Comparison of ENCODE assay signal across 12 mouse cellular contexts in genomic region chr5:103209486-103209885, GRCm38 (mm10). TPM values are rescaled to one million over a fixed set of nuclear protein-coding genes. Genes with fewer than 3 reads are reported as not detected.
A peak's percentile ranks its signal among the peaks of the same experiment; 100 is the strongest.
DNase-seq lines count a peak whose midpoint lies in the region; ATAC-seq lines count a peak whose summit lies in the region.
"Had no signal": no experiment of that assay in that cellular context is flagged by ENCODE, and none has a peak within 500 bp of the region (broad histone marks: within the 10 kb centered on the region; RNA-seq: fewer than 3 reads in every experiment).

No protein-coding gene starts in this region.

- no peaks in the 10 kb centered on the region for H3K4me1 ChIP-seq in neural tube, embryonic 11.5 days (ENCODE audit: control insufficient read depth, insufficient read depth, low read length)
- peaks cover 20% of the 10 kb centered on the region for H3K4me1 ChIP-seq in hindbrain, embryonic 12.5 days
- H3K4me1 ChIP-seq in neural tube, embryonic 13.5 days (replicated peaks): peaks cover 31% of the 10 kb centered on the region
- H3K4me1 ChIP-seq: liver, embryonic 13.5 days had no signal

- no peaks in the 10 kb centered on the region for H3K36me3 ChIP-seq in neural tube, embryonic 11.5 days (ENCODE audit: control insufficient read depth, insufficient read depth, low read length)
- peaks cover 9% of the 10 kb centered on the region; the same call in 1 of the 2 replicates for H3K36me3 ChIP-seq in hindbrain, embryonic 12.5 days
- peaks cover 6% of the 10 kb centered on the region; the same call in 1 of the 2 replicates for H3K36me3 ChIP-seq in neural tube, embryonic 13.5 days
- H3K36me3 ChIP-seq: embryonic facial prominence, embryonic 13.5 days; G1E; liver, embryonic 13.5 days had no signal

- H3K27ac ChIP-seq in neural tube, embryonic 11.5 days (ENCODE audit: low read depth, low read length): no peak overlapping the region
- peak overlapping the region; percentile 80 for H3K27ac ChIP-seq in hindbrain, embryonic 12.5 days
- H3K27ac ChIP-seq in neural tube, embryonic 13.5 days (replicated peaks): peak overlapping the region; percentile 83
- H3K27ac ChIP-seq: embryonic facial prominence, embryonic 13.5 days; liver, embryonic 13.5 days had no signal

- 75% methylated on average over 6 of the region's 6 CpGs for WGBS in neural tube, embryonic 11.5 days
- 47% methylated on average over 6 of the region's 6 CpGs for WGBS in hindbrain, embryonic 12.5 days
- WGBS in neural tube, embryonic 13.5 days: 36% methylated on average over 6 of the region's 6 CpGs

- DNase-seq in neural tube, embryonic 11.5 days (ENCODE audit: low spot score): no peak
- DNase-seq in neural tube, embryonic 10.5 days (ENCODE audit: extremely low spot score, low spot score): no peak
- DNase-seq in cerebellum, postnatal 14 days: peak; percentile 46 to 64
- no peak for DNase-seq in ovary, postnatal 14 days (ENCODE audit: low spot score)
- no peak for DNase-seq in natural killer cell, adult 2 months (ENCODE audit: low spot score in 2 of 2)
- no peak for DNase-seq in lung, adult 18-20 months
- DNase-seq: adrenal gland, postnatal 14 days; liver, embryonic 13.5 days had no signal

- peak overlapping the region; percentile 37 for H3K4me2 ChIP-seq in neural tube, embryonic 11.5 days (ENCODE audit: low read depth)
- peak overlapping the region; percentile 63 for H3K4me2 ChIP-seq in hindbrain, embryonic 12.5 days (replicated peaks)
- H3K4me2 ChIP-seq in neural tube, embryonic 13.5 days: peak overlapping the region; percentile 69
- H3K4me2 ChIP-seq: embryonic facial prominence, embryonic 13.5 days; liver, embryonic 13.5 days had no signal

- peak overlapping the region; percentile 26; the same call in 1 of the 2 replicates for H3K9ac ChIP-seq in neural tube, embryonic 11.5 days (ENCODE audit: low read length)
- H3K9ac ChIP-seq in hindbrain, embryonic 12.5 days: peak overlapping the region; percentile 77
- peak overlapping the region; percentile 79 for H3K9ac ChIP-seq in neural tube, embryonic 13.5 days
- H3K9ac ChIP-seq: embryonic facial prominence, embryonic 13.5 days; liver, embryonic 13.5 days had no signal

- ATAC-seq in neural tube, embryonic 11.5 days (ENCODE audit: insufficient read depth, low FRiP score, low TSS enrichment): no peak
- ATAC-seq in hindbrain, embryonic 12.5 days (ENCODE audit: low FRiP score): no peak
- ATAC-seq in neural tube, embryonic 13.5 days (ENCODE audit: low read depth): no peak

- no peaks in the 10 kb centered on the region for H3K27me3 ChIP-seq in neural tube, embryonic 11.5 days (ENCODE audit: control insufficient read depth, insufficient read depth, low read length)
- no peaks in the 10 kb centered on the region for H3K27me3 ChIP-seq in hindbrain, embryonic 12.5 days
- H3K27me3 ChIP-seq in neural tube, embryonic 13.5 days: no peaks in the 10 kb centered on the region
- H3K27me3 ChIP-seq: embryonic facial prominence, embryonic 13.5 days; liver, embryonic 13.5 days had no signal

- peak overlapping the region; percentile 39 for H3K4me3 ChIP-seq in neural tube, embryonic 11.5 days (ENCODE audit: low read depth, low read length)
- peak overlapping the region; percentile 49 for H3K4me3 ChIP-seq in hindbrain, embryonic 12.5 days
- H3K4me3 ChIP-seq in neural tube, embryonic 13.5 days: peak overlapping the region; percentile 56
- H3K4me3 ChIP-seq: embryonic facial prominence, embryonic 13.5 days; liver, embryonic 13.5 days had no signal

- no peaks in the 10 kb centered on the region for H3K9me3 ChIP-seq in neural tube, embryonic 11.5 days (ENCODE audit: control insufficient read depth, low read length)
- H3K9me3 ChIP-seq in hindbrain, embryonic 12.5 days (replicated peaks): no peaks in the 10 kb centered on the region
- peaks cover 3% of the 10 kb centered on the region; the same call in 1 of the 2 replicates for H3K9me3 ChIP-seq in neural tube, embryonic 13.5 days
- H3K9me3 ChIP-seq: embryonic facial prominence, embryonic 13.5 days; liver, embryonic 13.5 days had no signal

RNA-seq across cellular contexts. Expression of gene Mapk10, which starts 1.6 kb away (rescaled TPM):
- polyA plus RNA-seq in neural tube, embryonic 11.5 days (2014; fragmentation: Nextera tagmentation; extraction: Ambion mirVana): 35.3 and 46.3 TPM in 2 replicates
- 77.6 and 91.8 TPM in 2 replicates for polyA plus RNA-seq in hindbrain, embryonic 12.5 days (2016; fragmentation: Nextera tagmentation; extraction: Ambion mirVana)
- 82.3 and 87.9 TPM in 2 replicates for polyA plus RNA-seq in neural tube, embryonic 13.5 days (2015; fragmentation: Nextera tagmentation; extraction: Ambion mirVana)
- polyA plus RNA-seq: G1E had no signal

Comparison
In these comparisons a context has a peak if more than half of its experiments do, and no peak if none do; other contexts are left out.
1. DNase-seq: peak in cerebellum, postnatal 14 days (2 of 2); none in neural tube, embryonic 11.5 days (single experiment), neural tube, embryonic 10.5 days (single experiment), ovary, postnatal 14 days (single experiment), natural killer cell, adult 2 months (0 of 2) and lung, adult 18-20 months (0 of 2).
2. H3K9ac ChIP-seq: peak in every context shown above with its lines; median percentile 79 in neural tube, embryonic 13.5 days; 77 in hindbrain, embryonic 12.5 days; 26 in neural tube, embryonic 11.5 days.
3. Peak in every context shown above with its lines, with median percentiles within 50 percentile points of each other: H3K4me2 ChIP-seq and H3K4me3 ChIP-seq.